Mouse (Mus musculus) lung, embryonic 14.5 days (tissue): ENCODE measurements around the gene Vcl. TPM values are rescaled to one million over a fixed set of nuclear protein-coding genes. Genes with fewer than 3 reads are reported as not detected.

Experiments used
- ATAC-seq: fragments of 200-750 bp; cut with Nextera tagmentation; 2 replicates; pipeline ENCODE4 v1.8.0; 2017; ENCODE audit warnings: mild to moderate bottlenecking, moderate TSS enrichment, moderate library complexity; ENCODE audit not compliant: insufficient read depth
- DNase-seq: peaks from one replicate; pipeline ENCODE4 v3.0.0-alpha.2; 2015
- H3K27ac ChIP-seq: fragments of 300-500 bp; sonication (generic); 2 replicates; pipeline ENCODE4 v1.5.1; 2014; ENCODE audit warnings: low read depth, mild to moderate bottlenecking, moderate library complexity
- H3K27me3 ChIP-seq: fragments of 300-500 bp; sonication (generic); 2 replicates; pipeline ENCODE4 v1.6.1; 2014; ENCODE audit warnings: low read length, control low read depth; ENCODE audit not compliant: insufficient read depth
- H3K36me3 ChIP-seq: fragments of 300-500 bp; sonication (generic); 2 replicates; pipeline ENCODE4 v1.6.1; 2014; ENCODE audit warnings: control low read depth; ENCODE audit not compliant: insufficient read depth
- H3K4me1 ChIP-seq: fragments of 300-500 bp; sonication (generic); 2 replicates; pipeline ENCODE4 v1.6.1; 2014; ENCODE audit warnings: antibody characterized with exemption, control low read depth; ENCODE audit not compliant: insufficient read depth
- H3K4me2 ChIP-seq: fragments of 300-500 bp; sonication (generic); 2 replicates; pipeline ENCODE4 v1.6.1; 2014; ENCODE audit warnings: mild to moderate bottlenecking
- H3K4me3 ChIP-seq: fragments of 300-500 bp; sonication (generic); 2 replicates; pipeline ENCODE4 v1.5.1; 2014; ENCODE audit warnings: low read depth, low read length
- H3K9ac ChIP-seq: fragments of 300-500 bp; sonication (generic); 2 replicates; pipeline ENCODE4 v1.6.1; 2014
- H3K9me3 ChIP-seq: fragments of 300-500 bp; sonication (generic); 2 replicates; pipeline ENCODE4 v1.6.1; 2016; ENCODE audit warnings: low read depth, low read length, control low read depth
- CTCF ChIP-seq: IDR thresholded peaks from 2 replicates; pipeline ENCODE4 v1.5.1; 2016; ENCODE audit warnings: antibody characterized with exemption, low read depth
- WGBS: fragments of 180-500 bp; shearing (Covaris S2); extraction: QIAGEN DNeasy Blood & Tissue Kit; methylation state at CpG from one replicate; pipeline ENCODE4 v1.1.7; 2014; 5-methylcytosine and 5-hydroxymethylcytosine counted together
- polyA plus RNA-seq: library from polyadenylated mRNA; unstranded; fragments of >200 nt; fragmentation: Nextera tagmentation; extraction: Ambion mirVana; gene quantifications from 2 replicates; pipeline ENCODE4 v1.2.1, GENCODE M21; 2014

Gene Vcl
- polyA plus RNA-seq, 1 experiment from 2014 or later, result 64.3 TPM

DNA sequence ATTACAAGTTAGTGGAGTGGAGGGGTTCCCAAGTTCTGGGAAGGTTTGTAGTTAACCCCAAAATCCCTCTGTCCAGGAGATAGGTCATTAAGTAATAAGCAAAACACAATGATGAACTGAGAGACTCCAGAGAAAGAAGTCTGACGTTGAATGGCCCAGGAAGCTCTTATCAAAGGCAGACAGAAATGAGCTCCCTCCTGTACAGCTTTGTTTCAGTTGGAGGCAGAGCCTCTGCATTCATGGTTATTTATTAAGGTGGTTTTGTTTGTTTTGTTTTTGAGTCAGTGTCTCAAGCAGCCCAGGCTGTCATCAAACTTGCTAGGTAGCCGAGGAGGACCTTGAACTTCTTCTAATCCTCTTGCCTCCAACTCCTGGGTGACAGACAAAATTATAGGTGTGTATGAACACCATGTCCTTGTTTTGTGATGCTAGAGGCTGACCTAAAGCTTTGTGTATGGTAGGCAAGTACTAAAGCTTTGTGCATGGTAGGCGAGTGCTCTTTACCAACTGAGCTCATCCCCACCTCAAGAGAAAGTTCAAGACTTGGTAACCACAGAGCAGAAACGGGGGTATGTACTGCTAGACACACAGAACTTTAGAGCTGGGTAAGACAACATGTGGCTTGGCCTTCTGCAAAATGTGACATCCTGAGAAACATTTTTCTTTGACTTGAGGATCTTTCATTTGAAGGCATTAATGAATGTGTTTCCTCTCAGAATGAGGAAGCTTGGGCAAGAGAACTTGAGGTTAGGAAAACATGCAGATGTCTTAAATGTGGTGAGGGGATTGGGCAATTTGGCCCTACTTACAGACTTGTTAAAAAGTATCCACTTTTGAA is 1.5 kb upstream of the Vcl start:
- H3K27me3 ChIP-seq, result no peaks in the 10 kb centered on the region
- H3K27ac ChIP-seq, result no peak overlapping the region
- H3K9me3 ChIP-seq, result no peaks in the 10 kb centered on the region
- whole genome bisulfite sequencing, result 81% methylated on average over 4 of the region's 4 CpGs
- no peak overlapping the region for H3K4me3 ChIP-seq
- no peak for TF ChIP-seq CTCF
- no peak for ATAC-seq
- DNase-seq, result no peak
- H3K4me2 ChIP-seq, result no peak overlapping the region
- H3K4me1 ChIP-seq, result peaks cover 4% of the 10 kb centered on the region; the same call in 1 of the 2 replicates
- H3K9ac ChIP-seq, result no peak overlapping the region
- H3K36me3 ChIP-seq, result no peaks in the 10 kb centered on the region

- ATAC-seq (no peak), DNase-seq (no peak)
- H3K36me3 ChIP-seq, result no peaks in the 10 kb centered on the region
- WGBS, result 15% methylated on average over 4 of the region's 4 CpGs
- H3K9me3 ChIP-seq, result no peaks in the 10 kb centered on the region
- H3K9ac ChIP-seq, result peak overlapping the region; percentile 50
- H3K27me3 ChIP-seq, result no peaks in the 10 kb centered on the region
- peak overlapping the region; percentile 71 for H3K4me2 ChIP-seq
- no peak for TF ChIP-seq CTCF
- H3K4me3 ChIP-seq, result peak overlapping the region; percentile 84
- peak overlapping the region; percentile 55 for H3K27ac ChIP-seq
- H3K4me1 ChIP-seq, result peaks cover 4% of the 10 kb centered on the region; the same call in 1 of the 2 replicates
These were observed 901 bp upstream of the Vcl start for GRCm38 (mm10) chr14:20928308-20928685.

DNA sequence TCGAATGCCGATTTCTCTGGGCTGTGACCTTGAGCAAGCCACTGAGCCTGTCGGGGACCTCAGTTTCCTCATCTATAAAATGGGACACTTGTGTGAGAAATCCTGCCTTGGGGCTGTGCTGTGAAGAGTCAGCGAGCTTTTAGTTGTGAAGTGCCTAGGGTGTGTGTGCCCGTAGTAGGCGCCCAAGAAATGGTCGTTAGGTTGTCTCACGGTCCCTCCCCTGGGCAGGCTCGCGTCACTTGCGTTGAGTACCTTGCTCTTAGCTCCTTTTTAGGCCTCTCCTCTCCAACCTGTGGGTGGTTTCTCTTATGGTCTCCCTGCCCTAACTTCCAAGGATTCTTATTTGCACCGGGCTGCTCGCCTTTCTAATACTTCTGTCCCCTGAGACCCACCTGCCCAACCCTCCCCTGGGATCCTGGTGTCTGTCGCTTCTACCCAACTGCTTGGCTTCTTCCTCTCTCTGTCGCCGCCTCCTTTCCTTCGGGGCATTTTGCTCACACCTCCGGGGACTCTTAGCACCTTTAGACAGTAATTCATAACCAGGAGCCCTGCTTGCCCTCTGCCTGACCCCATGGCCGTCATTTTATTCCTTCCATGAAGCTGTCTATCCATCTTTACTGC is 726 bp downstream of the Vcl start:
- no peaks in the 10 kb centered on the region for H3K36me3 ChIP-seq
- H3K27ac ChIP-seq, result peak overlapping the region; percentile 88
- peaks cover 4% of the 10 kb centered on the region; the same call in 1 of the 2 replicates for H3K4me1 ChIP-seq
- H3K4me3 ChIP-seq, result peak overlapping the region; percentile 84
- ATAC-seq (peak; percentile 15), DNase-seq (peak; percentile 58)
- no peaks in the 10 kb centered on the region for H3K9me3 ChIP-seq
- peak overlapping the region; percentile 80 for H3K9ac ChIP-seq
- H3K4me2 ChIP-seq, result peak overlapping the region; percentile 71
- 0% methylated on average over 19 of the region's 19 CpGs for WGBS
- TF ChIP-seq CTCF, result no peak
- no peaks in the 10 kb centered on the region for H3K27me3 ChIP-seq

- DNase-seq, result peak; percentile 34
- H3K9ac ChIP-seq, result peak overlapping the region; percentile 80
- no peak for TF ChIP-seq CTCF
These were observed 1.5 kb downstream of the Vcl start for GRCm38 (mm10) chr14:20930481-20931391.

GRCm38 (mm10) chr14:20938424-20938823 is 9.2 kb downstream of the Vcl start:
- no peaks in the 10 kb centered on the region; the same call in 1 of the 2 replicates for H3K4me1 ChIP-seq
- peak overlapping the region; percentile 0; the same call in 1 of the 2 replicates for H3K27ac ChIP-seq
- H3K27me3 ChIP-seq, result no peaks in the 10 kb centered on the region
- ATAC-seq (no peak), DNase-seq (no peak)
- H3K36me3 ChIP-seq, result no peaks in the 10 kb centered on the region
- H3K9ac ChIP-seq, result no peak overlapping the region
- TF ChIP-seq CTCF, result no peak
- no peaks in the 10 kb centered on the region for H3K9me3 ChIP-seq
- no peak overlapping the region for H3K4me3 ChIP-seq
- no peak overlapping the region for H3K4me2 ChIP-seq
- 39% methylated on average over 2 of the region's 2 CpGs for WGBS

More at GRCm38 (mm10) chr14:20930481-20931391, 1.5 kb downstream of the Vcl start:
- H3K4me3 ChIP-seq, result peak overlapping the region; percentile 84
- no peaks in the 10 kb centered on the region for H3K9me3 ChIP-seq
- no peaks in the 10 kb centered on the region for H3K36me3 ChIP-seq
- H3K27me3 ChIP-seq, result no peaks in the 10 kb centered on the region
- peaks cover 4% of the 10 kb centered on the region; the same call in 1 of the 2 replicates for H3K4me1 ChIP-seq
- ATAC-seq, result no peak
- no peak overlapping the region; the same call in 1 of the 2 replicates for H3K27ac ChIP-seq
- 20% methylated on average over 8 of the region's 8 CpGs for WGBS
- peak overlapping the region; percentile 71 for H3K4me2 ChIP-seq

GRCm38 (mm10) chr14:20938860-20939259 is 9.7 kb downstream of the Vcl start:
- no peak for DNase-seq
- Histone ChIP-seq H3K4me3 (no peak overlapping the region), H3K9ac (no peak overlapping the region), H3K27ac (peak overlapping the region; percentile 0; the same call in 1 of the 2 replicates), H3K4me2 (no peak overlapping the region), H3K27me3 (no peaks in the 10 kb centered on the region), H3K4me1 (no peaks in the 10 kb centered on the region; the same call in 1 of the 2 replicates), H3K36me3 (no peaks in the 10 kb centered on the region), H3K9me3 (no peaks in the 10 kb centered on the region)
- no peak for ATAC-seq
- WGBS, result 13% methylated on average over 1 of the region's 1 CpGs
- no peak for TF ChIP-seq CTCF
